Comparison of ENCODE assay signal across 10 mouse cellular contexts in genomic region chr13:20227923-20228705, GRCm38 (mm10).
DNase-seq lines count a peak whose midpoint lies in the region; ATAC-seq lines count a peak whose summit lies in the region.
"Had no signal": no experiment of that assay in that cellular context is flagged by ENCODE, and none has a peak within 500 bp of the region (broad histone marks: within the 10 kb centered on the region; RNA-seq: fewer than 3 reads in every experiment).

No protein-coding gene starts in this region.

- no peak overlapping the region for H3K4me3 ChIP-seq in hindbrain, embryonic 16.5 days (ENCODE audit: low read length)
- no peak overlapping the region for H3K4me3 ChIP-seq in hindbrain, embryonic 12.5 days
- H3K4me3 ChIP-seq in midbrain, embryonic 15.5 days = no peak overlapping the region
- H3K4me3 ChIP-seq: midbrain, embryonic 12.5 days had no signal

- 51% methylated on average over 11 of the region's 11 CpGs for WGBS in hindbrain, embryonic 16.5 days
- 60% methylated on average over 11 of the region's 11 CpGs for WGBS in hindbrain, embryonic 12.5 days
- WGBS in midbrain, embryonic 15.5 days = 50% methylated on average over 11 of the region's 11 CpGs

- peak; percentile 85 for ATAC-seq in hindbrain, embryonic 16.5 days
- no peak for ATAC-seq in hindbrain, embryonic 12.5 days (ENCODE audit: low FRiP score)
- ATAC-seq in midbrain, embryonic 15.5 days (replicated peaks) = peak; percentile 66; the same call in 1 of the 2 replicates
- ATAC-seq: liver, postnatal 0 days had no signal

- H3K4me1 ChIP-seq in hindbrain, embryonic 16.5 days (ENCODE audit: control insufficient read depth, insufficient read depth, low read depth, low read length) = no peaks in the 10 kb centered on the region
- peaks cover 7% of the 10 kb centered on the region for H3K4me1 ChIP-seq in hindbrain, embryonic 12.5 days
- no peaks in the 10 kb centered on the region for H3K4me1 ChIP-seq in midbrain, embryonic 15.5 days

- no peaks in the 10 kb centered on the region for H3K27me3 ChIP-seq in hindbrain, embryonic 16.5 days (replicated peaks; ENCODE audit: control insufficient read depth, insufficient read depth, low read length)
- no peaks in the 10 kb centered on the region for H3K27me3 ChIP-seq in hindbrain, embryonic 12.5 days
- H3K27me3 ChIP-seq in midbrain, embryonic 15.5 days (replicated peaks) = no peaks in the 10 kb centered on the region
- H3K27me3 ChIP-seq: midbrain, embryonic 12.5 days had no signal

- no peak overlapping the region for H3K27ac ChIP-seq in hindbrain, embryonic 16.5 days (ENCODE audit: low read depth, low read length)
- no peak overlapping the region for H3K27ac ChIP-seq in hindbrain, embryonic 12.5 days
- no peak overlapping the region for H3K27ac ChIP-seq in midbrain, embryonic 15.5 days
- H3K27ac ChIP-seq: kidney, postnatal 0 days; midbrain, embryonic 12.5 days had no signal

- no peaks in the 10 kb centered on the region for H3K9me3 ChIP-seq in hindbrain, embryonic 16.5 days (ENCODE audit: control insufficient read depth, low read length)
- no peaks in the 10 kb centered on the region for H3K9me3 ChIP-seq in hindbrain, embryonic 12.5 days (replicated peaks)
- no peaks in the 10 kb centered on the region for H3K9me3 ChIP-seq in midbrain, embryonic 15.5 days
- H3K9me3 ChIP-seq: midbrain, embryonic 12.5 days had no signal

- H3K36me3 ChIP-seq in hindbrain, embryonic 16.5 days (ENCODE audit: control insufficient read depth, insufficient read depth, low read length) = no peaks in the 10 kb centered on the region
- H3K36me3 ChIP-seq in hindbrain, embryonic 12.5 days = no peaks in the 10 kb centered on the region
- H3K36me3 ChIP-seq in midbrain, embryonic 15.5 days (replicated peaks) = no peaks in the 10 kb centered on the region
- H3K36me3 ChIP-seq: midbrain, embryonic 12.5 days had no signal

- H3K9ac ChIP-seq in hindbrain, embryonic 16.5 days (ENCODE audit: low read depth, low read length) = no peak overlapping the region
- no peak overlapping the region for H3K9ac ChIP-seq in hindbrain, embryonic 12.5 days
- no peak overlapping the region for H3K9ac ChIP-seq in midbrain, embryonic 15.5 days
- H3K9ac ChIP-seq: liver, postnatal 0 days; midbrain, embryonic 12.5 days had no signal

- DNase-seq in right cerebral cortex, adult 18-20 months = peak; percentile 47
- DNase-seq in right cerebral cortex, postnatal 4 days = no peak
- DNase-seq in urinary bladder, postnatal 36 days (ENCODE audit: low spot score in 2 of 2) = no peak
- no peak for DNase-seq in urinary bladder, postnatal 4 days (ENCODE audit: low spot score in 2 of 2)
- DNase-seq: liver, postnatal 0 days had no signal

- no peak overlapping the region for H3K4me2 ChIP-seq in hindbrain, embryonic 16.5 days (ENCODE audit: low read length)
- H3K4me2 ChIP-seq in hindbrain, embryonic 12.5 days (replicated peaks) = no peak overlapping the region
- no peak overlapping the region for H3K4me2 ChIP-seq in midbrain, embryonic 15.5 days
- H3K4me2 ChIP-seq: midbrain, embryonic 12.5 days had no signal
